Mouse (Mus musculus) C3H10T1/2 (cell line): ENCODE results near the gene Sap18b. TPM values are rescaled to one million over a fixed set of nuclear protein-coding genes. Genes with fewer than 3 reads are reported as not detected.

Source experiments
- polyA plus RNA-seq, 2 experiments: library from polyadenylated mRNA; unstranded; fragments of >200 nt; fragmentation: generic; extraction: Trizol; gene quantifications; one replicate each; pipeline ENCODE4 v1.2.1; 2012; ENCODE audit warnings: missing spikeins in 2 of 2

Sap18b gene
- 100 to 1,000 TPM; 181 to 185 TPM for polyA plus RNA-seq

GRCm38 (mm10) chr8:95825162-95825561 is at the start of gene Sap18b:
TSS of gene Sap18b (plus strand) at chr8:95825346.

DNA sequence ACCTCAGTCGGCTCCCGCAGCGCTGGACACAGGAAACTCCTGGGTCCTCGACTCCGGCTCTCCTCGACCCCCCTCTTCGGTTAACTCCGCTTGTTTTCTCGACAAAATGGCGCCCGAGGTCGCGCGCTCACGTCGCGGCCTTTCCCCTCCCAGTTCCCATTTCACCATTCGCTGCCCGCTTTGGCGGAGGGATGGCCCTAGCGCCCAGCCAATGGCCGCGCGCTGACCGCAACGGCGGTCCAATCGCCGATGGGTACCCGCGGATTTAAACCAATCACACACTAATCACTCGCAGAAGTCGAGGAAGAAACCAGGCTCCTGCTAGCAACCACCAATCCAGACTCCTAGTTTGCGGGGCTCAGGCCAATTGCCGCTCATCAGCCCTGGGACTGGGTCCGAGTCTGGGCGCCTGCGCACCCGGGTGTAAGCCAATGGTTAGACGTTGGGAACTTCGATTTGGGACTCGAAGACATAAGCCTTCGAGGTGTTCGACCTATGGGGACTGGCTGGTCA is 17.8 kb upstream of the Sap18b start, which contains the start of gene Cnot1:
Cnot1 (minus strand) TSS at position 134 of the 513 bp plus-strand sequence.

DNA sequence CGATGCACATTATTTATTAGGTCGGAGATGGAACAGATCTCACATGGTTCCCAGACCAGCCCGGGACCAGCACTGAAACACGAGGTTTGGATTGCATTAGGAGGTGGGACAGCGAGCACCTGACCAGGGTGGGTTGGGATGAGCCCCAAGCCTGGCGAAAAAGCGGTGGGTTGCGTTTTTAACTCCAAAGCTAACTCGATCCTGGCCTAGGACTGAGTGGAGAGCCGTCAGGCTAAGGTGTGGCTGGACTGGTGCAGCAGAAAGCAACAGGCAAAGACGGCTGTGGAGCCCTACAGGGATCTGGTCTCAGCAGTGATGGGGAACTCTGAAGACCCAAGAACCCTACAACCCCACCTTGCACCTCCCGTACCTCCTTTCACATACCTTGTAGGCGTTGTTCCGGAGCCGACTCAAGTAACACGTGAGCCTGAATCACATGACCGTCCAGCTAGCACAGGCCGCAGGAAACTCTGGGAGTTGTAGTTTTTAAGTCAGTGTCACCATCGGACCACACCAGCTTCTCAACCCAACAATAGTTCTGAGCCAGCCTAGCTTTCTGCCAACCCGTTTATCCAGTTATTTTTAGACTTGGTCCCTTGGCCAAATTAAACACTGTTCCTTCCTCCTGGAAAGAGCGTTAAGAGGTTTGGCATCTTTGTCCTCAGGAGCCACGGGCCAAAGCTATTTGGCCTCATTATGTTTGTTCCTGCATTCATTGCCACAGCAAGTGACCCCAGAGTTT is 28.1 kb downstream of the Sap18b start, which contains the start of gene Slc38a7:
Slc38a7 (minus strand) TSS at position 438 of the 742 bp plus-strand sequence.

Other genes starting within 250 kb of the Sap18b start
- gene Prss54, start 249.0 kb upstream of the Sap18b start, polyA plus RNA-seq, result not detected
- gene Gins3, start 191.9 kb upstream of the Sap18b start, polyA plus RNA-seq, result 1 to 10 TPM; 1.4 to 2.7 TPM
- gene Ndrg4, start 148.4 kb upstream of the Sap18b start, polyA plus RNA-seq, result 1 to 10 TPM; 1.1 to 8.9 TPM
- gene Setd6, start 109.5 kb upstream of the Sap18b start, polyA plus RNA-seq, result 1 to 10 TPM; 3.1 to 4.4 TPM
- gene Cnot1, start 17.9 kb upstream of the Sap18b start, polyA plus RNA-seq, result 10 to 100 TPM in 1 of 2 experiments, 1 to 10 TPM in 1; 3.2 to 40.6 TPM
- 10 to 100 TPM in 1 of 2 experiments, 1 to 10 TPM in 1; 6.4 to 17.9 TPM for gene Slc38a7, start 28.2 kb downstream of the Sap18b start, polyA plus RNA-seq
- gene Got2, start 63.2 kb downstream of the Sap18b start, polyA plus RNA-seq, result 100 to 1,000 TPM; 141 to 196 TPM